ENCODE assay signal across 8 mouse cellular contexts in the genomic region with DNA sequence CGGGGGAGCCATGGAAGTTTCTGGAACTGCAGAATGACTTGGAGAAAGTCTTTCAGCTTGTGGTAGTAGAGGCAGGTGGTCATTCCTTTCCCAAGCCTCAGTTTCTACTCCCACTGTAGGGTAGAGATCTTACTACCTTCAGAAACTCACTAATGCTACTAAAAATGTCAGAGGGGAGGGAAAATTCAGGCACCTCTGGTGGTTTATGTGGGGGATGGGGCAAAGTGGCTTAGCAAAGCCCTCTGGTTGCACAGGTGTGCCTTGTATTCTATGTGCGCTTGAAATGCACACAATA.
A peak's percentile ranks its signal among the peaks of the same experiment; 100 is the strongest.
DNase-seq lines count a peak whose midpoint lies in the region; ATAC-seq and TF ChIP-seq lines count a peak whose summit lies in the region.
"Had no signal": no experiment of that assay in that cellular context is flagged by ENCODE, and none has a peak within 500 bp of the region (broad histone marks: within the 10 kb centered on the region; RNA-seq: fewer than 3 reads in every experiment).

No protein-coding gene starts in this region.

- peaks cover 92% of the 10 kb centered on the region for H3K4me1 ChIP-seq in heart, embryonic 15.5 days (replicated peaks)
- peaks cover 40% of the 10 kb centered on the region for H3K4me1 ChIP-seq in midbrain, embryonic 11.5 days (ENCODE audit: control insufficient read depth, insufficient read depth, low read length)
- peaks cover 62% of the 10 kb centered on the region for H3K4me1 ChIP-seq in midbrain, embryonic 13.5 days (replicated peaks)
- H3K4me1 ChIP-seq in intestine, embryonic 16.5 days (ENCODE audit: control insufficient read depth, insufficient read depth, low read length) = peaks cover 85% of the 10 kb centered on the region
- peaks cover 16% of the 10 kb centered on the region for H3K4me1 ChIP-seq in stomach, postnatal 0 days (replicated peaks; ENCODE audit: control insufficient read depth, insufficient read depth)

- ATAC-seq in heart, embryonic 15.5 days (replicated peaks; ENCODE audit: insufficient number of reproducible peaks, insufficient read depth, low FRiP score, low read depth) = no peak
- ATAC-seq in midbrain, embryonic 11.5 days (ENCODE audit: low FRiP score) = no peak
- ATAC-seq in midbrain, embryonic 13.5 days = no peak
- no peak for ATAC-seq in intestine, embryonic 16.5 days
- no peak for ATAC-seq in stomach, postnatal 0 days (ENCODE audit: low FRiP score, low TSS enrichment)

- no peak overlapping the region for H3K9ac ChIP-seq in heart, embryonic 15.5 days
- no peak overlapping the region for H3K9ac ChIP-seq in midbrain, embryonic 11.5 days (ENCODE audit: low read length)
- H3K9ac ChIP-seq in midbrain, embryonic 13.5 days (replicated peaks) = no peak overlapping the region
- peak overlapping the region; percentile 84; the same call in 1 of the 2 replicates for H3K9ac ChIP-seq in intestine, embryonic 16.5 days (ENCODE audit: low read depth, low read length)
- no peak overlapping the region for H3K9ac ChIP-seq in stomach, postnatal 0 days (ENCODE audit: low read length)

- H3K4me3 ChIP-seq in heart, embryonic 15.5 days = no peak overlapping the region
- H3K4me3 ChIP-seq in midbrain, embryonic 11.5 days (ENCODE audit: low read depth, low read length) = no peak overlapping the region
- H3K4me3 ChIP-seq in midbrain, embryonic 13.5 days (replicated peaks) = no peak overlapping the region
- H3K4me3 ChIP-seq in intestine, embryonic 16.5 days (ENCODE audit: low read length) = no peak overlapping the region
- H3K4me3 ChIP-seq in stomach, postnatal 0 days (ENCODE audit: low read depth, low read length) = peak overlapping the region; percentile 69; the same call in 1 of the 2 replicates

- DNase-seq in heart, postnatal 4 days = no peak
- DNase-seq in midbrain, embryonic 11.5 days (ENCODE audit: low spot score, missing footprints) = peak; percentile 92
- no peak for DNase-seq in stomach, postnatal 0 days (ENCODE audit: low spot score)
- no peak for DNase-seq in right cerebral cortex, adult 18-20 months

- H3K27ac ChIP-seq in heart, embryonic 15.5 days = no peak overlapping the region
- H3K27ac ChIP-seq in midbrain, embryonic 11.5 days (ENCODE audit: low read depth, low read length) = no peak overlapping the region
- H3K27ac ChIP-seq in midbrain, embryonic 13.5 days = no peak overlapping the region
- H3K27ac ChIP-seq in intestine, embryonic 16.5 days (ENCODE audit: low read length) = peak overlapping the region; percentile 71; the same call in 1 of the 2 replicates
- H3K27ac ChIP-seq in stomach, postnatal 0 days (replicated peaks) = peak overlapping the region; percentile 75; the same call in 1 of the 2 replicates
- H3K27ac ChIP-seq: macrophage had no signal

- H3K27me3 ChIP-seq in heart, embryonic 15.5 days = no peaks in the 10 kb centered on the region
- H3K27me3 ChIP-seq in midbrain, embryonic 11.5 days (ENCODE audit: control insufficient read depth, insufficient read depth, low read length) = no peaks in the 10 kb centered on the region
- peaks cover 5% of the 10 kb centered on the region; the same call in 1 of the 2 replicates for H3K27me3 ChIP-seq in midbrain, embryonic 13.5 days
- H3K27me3 ChIP-seq in intestine, embryonic 16.5 days (replicated peaks; ENCODE audit: control insufficient read depth, insufficient read depth, low read length) = no peaks in the 10 kb centered on the region
- no peaks in the 10 kb centered on the region for H3K27me3 ChIP-seq in stomach, postnatal 0 days (ENCODE audit: control insufficient read depth, insufficient read depth, low read length)

- WGBS in heart, embryonic 15.5 days = 79% methylated on average over 2 of the region's 2 CpGs
- 77% methylated on average over 2 of the region's 2 CpGs for WGBS in midbrain, embryonic 11.5 days
- WGBS in midbrain, embryonic 13.5 days = 90% methylated on average over 2 of the region's 2 CpGs
- 72% methylated on average over 2 of the region's 2 CpGs for WGBS in intestine, embryonic 16.5 days
- WGBS in stomach, postnatal 0 days = 61% methylated on average over 2 of the region's 2 CpGs

- H3K36me3 ChIP-seq in heart, embryonic 15.5 days = no peaks in the 10 kb centered on the region
- H3K36me3 ChIP-seq in midbrain, embryonic 11.5 days (ENCODE audit: control insufficient read depth, insufficient read depth, low read length) = no peaks in the 10 kb centered on the region
- no peaks in the 10 kb centered on the region for H3K36me3 ChIP-seq in midbrain, embryonic 13.5 days
- peaks cover 4% of the 10 kb centered on the region; the same call in 1 of the 2 replicates for H3K36me3 ChIP-seq in intestine, embryonic 16.5 days (ENCODE audit: control insufficient read depth, insufficient read depth, low read length)
- no peaks in the 10 kb centered on the region for H3K36me3 ChIP-seq in stomach, postnatal 0 days (ENCODE audit: control insufficient read depth, insufficient read depth, low read length)

- peak overlapping the region; percentile 90; the same call in 1 of the 2 replicates for H3K4me2 ChIP-seq in heart, embryonic 15.5 days
- H3K4me2 ChIP-seq in midbrain, embryonic 11.5 days = no peak overlapping the region
- no peak overlapping the region for H3K4me2 ChIP-seq in midbrain, embryonic 13.5 days (replicated peaks)
- peak overlapping the region; percentile 69; the same call in 1 of the 2 replicates for H3K4me2 ChIP-seq in intestine, embryonic 16.5 days (ENCODE audit: low read depth, low read length)
- peak overlapping the region; percentile 98 for H3K4me2 ChIP-seq in stomach, postnatal 0 days (replicated peaks; ENCODE audit: low read depth)

- H3K9me3 ChIP-seq in heart, embryonic 15.5 days (replicated peaks) = no peaks in the 10 kb centered on the region
- no peaks in the 10 kb centered on the region for H3K9me3 ChIP-seq in midbrain, embryonic 11.5 days (ENCODE audit: control insufficient read depth, low read length)
- no peaks in the 10 kb centered on the region for H3K9me3 ChIP-seq in midbrain, embryonic 13.5 days
- no peaks in the 10 kb centered on the region for H3K9me3 ChIP-seq in intestine, embryonic 16.5 days (ENCODE audit: control insufficient read depth, low read length)
- H3K9me3 ChIP-seq in stomach, postnatal 0 days (ENCODE audit: control insufficient read depth, low read length) = no peaks in the 10 kb centered on the region

- no peak for TF ChIP-seq CTCF in stomach, postnatal 0 days (IDR thresholded peaks at IDR 0.05; ENCODE audit: low read depth)

- no peak for TF ChIP-seq EP300 in stomach, postnatal 0 days (optimal IDR thresholded peaks at IDR 0.05)

Comparison
In these comparisons a context has a peak if more than half of its experiments do, and no peak if none do; other contexts are left out.
1. H3K27ac ChIP-seq: peak in intestine, embryonic 16.5 days (single experiment) and stomach, postnatal 0 days (single experiment); none in heart, embryonic 15.5 days (single experiment), midbrain, embryonic 11.5 days (single experiment) and midbrain, embryonic 13.5 days (single experiment).
2. H3K4me2 ChIP-seq: peak in heart, embryonic 15.5 days (single experiment), intestine, embryonic 16.5 days (single experiment) and stomach, postnatal 0 days (single experiment); none in midbrain, embryonic 11.5 days (single experiment) and midbrain, embryonic 13.5 days (single experiment).